Mouse (Mus musculus) CH12.LX (cell line): ENCODE results near the gene Exoc2.

Experiments
- CHD2 ChIP-seq: IDR thresholded peaks from 2 replicates; pipeline ENCODE4 v1.6.1; 2011; ENCODE audit warnings: low read length, improper control_type of control experiment
- EP300 ChIP-seq: IDR thresholded peaks from 2 replicates; pipeline ENCODE4 v1.6.1; 2011; ENCODE audit warnings: low read length, improper control_type of control experiment
- POLR2A ChIP-seq: IDR thresholded peaks from 2 replicates; pipeline ENCODE4 v1.6.1; 2011; ENCODE audit warnings: low read depth, mild to moderate bottlenecking, improper control_type of control experiment, low read length
- ZMIZ1 ChIP-seq: IDR thresholded peaks from 2 replicates; pipeline ENCODE4 v1.6.1; 2012; ENCODE audit warnings: low read depth, mild to moderate bottlenecking, inconsistent platforms, low read length, improper control_type of control experiment

GRCm38 (mm10) chr13:30834859-30835258, 139.0 kb downstream of the Exoc2 start:
- no peak for TF ChIP-seq ZMIZ1
- no peak for TF ChIP-seq EP300
- TF ChIP-seq POLR2A = no peak
- no peak for TF ChIP-seq CHD2
